Mouse (Mus musculus): ENCODE measurements around the gene Inka2. TPM values are rescaled to one million over a fixed set of nuclear protein-coding genes. Genes with fewer than 3 reads are reported as not detected.

Gene Inka2
- total and polyA plus RNA-seq, 3 experiments, result 1.0 to 3.1 (median 2.5) TPM

GRCm38 (mm10) chr3:105722510-105722909 lies 18.1 kb downstream of the Inka2 start:
- TF ChIP-seq UBTF (IDR thresholded peaks at IDR 0.05; ENCODE audit: low read depth, low read length) (no peak), CHD1 (IDR thresholded peaks at IDR 0.05; ENCODE audit: low read depth, low read length) (no peak), CHD2 (IDR thresholded peaks at IDR 0.05; ENCODE audit: low read length) (no peak), PAX5 (IDR thresholded peaks at IDR 0.05; ENCODE audit: low read length) (no peak), IRF4 (IDR thresholded peaks at IDR 0.05; ENCODE audit: low read depth, low read length) (no peak), RCOR1 (conservative IDR thresholded peaks at IDR 0.05; ENCODE audit: low read depth, low read length) (no peak)
- Histone ChIP-seq H3K27ac (ENCODE audit: insufficient read depth, low read depth) (no peak overlapping the region), H3K36me3 (replicated peaks in 1 of 2; ENCODE audit: control insufficient read depth in 1 of 2, insufficient read depth in 1 of 2, low read length in 1 of 2) (peaks cover 15 to 37% of the 10 kb centered on the region in 2 experiments), H3K4me3 (replicated peaks in 1 of 3; ENCODE audit: low read depth in 2 of 3, low read length in 2 of 3, poor library complexity in 1 of 3) (no peak overlapping the region), H3K27me3 (replicated peaks) (no peaks in the 10 kb centered on the region), H3K4me2 (ENCODE audit: insufficient read depth, low read depth, poor library complexity, severe bottlenecking) (no peak overlapping the region), H3K79me2 (replicated peaks; ENCODE audit: control insufficient read depth, extremely low read depth, insufficient read depth, poor library complexity, severe bottlenecking) (no peaks in the 10 kb centered on the region), H3K4me1 (ENCODE audit: control insufficient read depth in 1 of 2, insufficient read depth in 2 of 2) (peaks cover 4 to 45% of the 10 kb centered on the region in 2 experiments; a peak in 3 of 4 replicates), H3K9me3 (replicated peaks; ENCODE audit: low read length) (no peaks in the 10 kb centered on the region), H3K9ac (ENCODE audit: insufficient read depth, low read depth) (no peak overlapping the region)
- no peak for DNase-seq (ENCODE audit: extremely low read depth)
- in situ Hi-C loops (cut with MboI; ENCODE audit: low pct_ligation_motif_present, low pct_unique_long_range_greater_than_20kb, low sequenced_read_pairs), result loop anchor here (5.0 kb wide), 1 partner anchor 35 kb away; the partner anchor contains the start of gene Ddx20
- dilution Hi-C loops (cut with MboI; ENCODE audit: extremely low pct_ligation_motif_present, extremely low pct_unique_long_range_greater_than_20kb, low sequenced_read_pairs), result no loop called here

- Histone ChIP-seq H3K9ac (ENCODE audit: insufficient read depth, low read depth) (no peak overlapping the region), H3K9me3 (replicated peaks; ENCODE audit: low read length) (no peaks in the 10 kb centered on the region), H3K36me3 (replicated peaks in 1 of 2; ENCODE audit: control insufficient read depth in 1 of 2, insufficient read depth in 1 of 2, low read length in 1 of 2) (peaks cover 23 to 56% of the 10 kb centered on the region in 2 experiments), H3K4me3 (replicated peaks in 1 of 3; ENCODE audit: low read depth in 2 of 3, low read length in 2 of 3, poor library complexity in 1 of 3) (no peak overlapping the region), H3K27me3 (replicated peaks) (no peaks in the 10 kb centered on the region), H3K4me1 (ENCODE audit: control insufficient read depth in 1 of 2, insufficient read depth in 2 of 2) (peaks cover 4 to 23% of the 10 kb centered on the region in 2 experiments; a peak in 3 of 4 replicates), H3K4me2 (ENCODE audit: insufficient read depth, low read depth, poor library complexity, severe bottlenecking) (no peak overlapping the region), H3K27ac (ENCODE audit: insufficient read depth, low read depth) (no peak overlapping the region), H3K79me2 (replicated peaks; ENCODE audit: control insufficient read depth, extremely low read depth, insufficient read depth, poor library complexity, severe bottlenecking) (no peaks in the 10 kb centered on the region)
- peak; percentile 77 for TF ChIP-seq RAD21 (IDR thresholded peaks at IDR 0.05; ENCODE audit: low read depth, low read length)
- TF ChIP-seq MYC (IDR thresholded peaks at IDR 0.05; ENCODE audit: low read depth, low read length), result peak; percentile 72
- peak; percentile 90 for TF ChIP-seq SMC3 (IDR thresholded peaks at IDR 0.05; ENCODE audit: low read depth, low read length)
- TF ChIP-seq GABPA (IDR thresholded peaks at IDR 0.05; ENCODE audit: insufficient replicate concordance, low read depth, low read length), result no peak
- peak; percentile 45; the same call in 1 of the 2 replicates for TF ChIP-seq JUND (conservative IDR thresholded peaks at IDR 0.05; ENCODE audit: low read depth, low read length)
- TF ChIP-seq ZMIZ1 (IDR thresholded peaks at IDR 0.05; ENCODE audit: low read depth, low read length), result no peak
- TF ChIP-seq MAX (IDR thresholded peaks at IDR 0.05; ENCODE audit: low read length), result no peak
- peak; percentile 58 for TF ChIP-seq ZNF384 (IDR thresholded peaks at IDR 0.05; ENCODE audit: low read depth, low read length)
- peak; percentile 51 to 85 for TF ChIP-seq CTCF (conservative IDR thresholded peaks at IDR 0.05 in 1 of 2, IDR thresholded peaks at IDR 0.05 in 1 of 2; ENCODE audit: low read depth in 2 of 2, low read length in 2 of 2)
- dilution Hi-C loops (cut with MboI; ENCODE audit: extremely low pct_ligation_motif_present, extremely low pct_unique_long_range_greater_than_20kb, low sequenced_read_pairs) (no loop called here), in situ Hi-C loops (cut with MboI; ENCODE audit: low pct_ligation_motif_present, low pct_unique_long_range_greater_than_20kb, low sequenced_read_pairs) (no loop called here)
- DNase-seq (ENCODE audit: extremely low read depth), result peak; percentile 53
Observed at GRCm38 (mm10) chr3:105726037-105726436, 21.6 kb downstream of the Inka2 start.
